Comparison of ENCODE assay signal across 8 mouse cellular contexts in the genomic region with DNA sequence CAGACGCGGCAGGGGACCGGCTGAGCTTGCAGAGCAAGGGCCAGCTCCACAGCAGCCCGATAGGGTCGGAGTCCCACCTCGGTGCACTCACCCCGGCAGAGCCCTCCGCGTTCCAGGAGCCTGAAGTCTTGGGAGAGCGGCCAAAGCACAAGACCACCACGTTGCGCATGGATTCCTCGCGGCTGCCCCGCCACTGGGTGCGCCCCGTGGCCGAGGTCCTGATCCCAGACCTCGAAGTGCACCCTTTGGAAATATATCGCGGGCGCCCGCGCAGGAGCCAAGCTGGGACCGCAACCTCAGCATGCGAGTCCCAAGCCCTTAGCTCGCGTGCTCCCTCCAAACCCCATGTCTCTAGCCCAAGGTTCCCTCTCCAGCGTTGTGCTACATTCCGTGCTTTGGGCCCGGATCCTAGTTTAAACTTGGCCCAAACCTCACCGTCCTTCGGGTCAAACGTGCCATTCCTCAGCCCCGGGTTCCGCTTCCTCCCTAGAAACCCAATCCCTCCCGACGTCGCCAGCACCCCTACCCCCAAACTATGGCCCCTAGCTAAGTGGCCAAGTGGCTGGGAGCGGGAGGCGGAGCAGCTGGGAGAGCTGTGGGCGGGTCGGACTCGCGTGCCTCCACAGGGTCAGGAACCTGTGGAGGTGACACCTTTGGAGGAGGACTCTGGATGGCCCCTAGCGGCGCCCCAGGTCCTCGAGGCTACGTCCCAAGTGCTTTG. TPM values are rescaled to one million over a fixed set of nuclear protein-coding genes. Genes with fewer than 3 reads are reported as not detected.
A peak's percentile ranks its signal among the peaks of the same experiment; 100 is the strongest.
DNase-seq lines count a peak whose midpoint lies in the region; ATAC-seq and TF ChIP-seq lines count a peak whose summit lies in the region.

No protein-coding gene starts in this region.

- TF ChIP-seq POLR2A in liver, adult 2 months (IDR thresholded peaks at IDR 0.05; ENCODE audit: extremely low read depth, insufficient read depth, low read length) = 0 out of 2 replicates have a peak, but pooled peaks have one; percentile 52
- no peak for TF ChIP-seq POLR2A in myocyte (IDR thresholded peaks at IDR 0.05; ENCODE audit: insufficient read length, low read depth)

- DNase-seq in retina, postnatal 1 day = peak; percentile 38
- no peak for DNase-seq in retina, embryonic 14.5 days (ENCODE audit: low spot score)
- no peak for DNase-seq in hindbrain, embryonic 14.5 days (ENCODE audit: low spot score)
- DNase-seq in liver, adult 2 months (ENCODE audit: extremely low read depth, low read depth, low spot score) = peak; percentile 72
- DNase-seq in frontal cortex, postnatal 25 days (ENCODE audit: low spot score in 2 of 2) = no peak
- no peak for DNase-seq in right cerebral cortex, postnatal 10 days (ENCODE audit: low spot score in 2 of 2)

- peak overlapping the region; percentile 39 for H3K4me3 ChIP-seq in embryonic facial prominence, embryonic 15.5 days (replicated peaks)
- peak overlapping the region; percentile 18 for H3K4me3 ChIP-seq in hindbrain, embryonic 14.5 days (replicated peaks; ENCODE audit: low read length)
- peak overlapping the region; percentile 44 for H3K4me3 ChIP-seq in liver, adult 2 months (ENCODE audit: insufficient read depth, low read depth, low read length)
- H3K4me3 ChIP-seq in myocyte = no peak overlapping the region

- H3K4me1 ChIP-seq in embryonic facial prominence, embryonic 15.5 days = peaks cover 26% of the 10 kb centered on the region
- H3K4me1 ChIP-seq in hindbrain, embryonic 14.5 days (replicated peaks; ENCODE audit: control insufficient read depth, insufficient read depth, low read length) = peaks cover 25% of the 10 kb centered on the region
- peaks cover 5% of the 10 kb centered on the region; the same call in 1 of the 2 replicates for H3K4me1 ChIP-seq in liver, adult 2 months (ENCODE audit: control insufficient read depth, insufficient read depth, low read length)

- H3ac ChIP-seq in myocyte (ENCODE audit: control insufficient read depth, insufficient read length) = no peak overlapping the region

- H3K9ac ChIP-seq in embryonic facial prominence, embryonic 15.5 days = peak overlapping the region; percentile 26
- H3K9ac ChIP-seq in hindbrain, embryonic 14.5 days = peak overlapping the region; percentile 12; the same call in 1 of the 2 replicates
- peak overlapping the region; percentile 84 for H3K9ac ChIP-seq in liver, adult 2 months (ENCODE audit: low read depth, low read length)

- no peaks in the 10 kb centered on the region for H3K9me3 ChIP-seq in embryonic facial prominence, embryonic 15.5 days (replicated peaks)
- no peaks in the 10 kb centered on the region for H3K9me3 ChIP-seq in hindbrain, embryonic 14.5 days (ENCODE audit: control insufficient read depth, low read length)

- WGBS in embryonic facial prominence, embryonic 15.5 days = under 1% methylated on average over 49 of the region's 49 CpGs
- WGBS in hindbrain, embryonic 14.5 days = under 1% methylated on average over 49 of the region's 49 CpGs
- 1% methylated on average over 49 of the region's 49 CpGs for WGBS in liver, adult 2 months

- peak; percentile 20; the same call in 1 of the 2 replicates for TF ChIP-seq CTCF in liver, adult 2 months (IDR thresholded peaks at IDR 0.05; ENCODE audit: low read depth, low read length)

- H3K4me2 ChIP-seq in embryonic facial prominence, embryonic 15.5 days (replicated peaks) = peak overlapping the region; percentile 78
- H3K4me2 ChIP-seq in hindbrain, embryonic 14.5 days (replicated peaks) = peak overlapping the region; percentile 39
- peak overlapping the region; percentile 31 for H3K4me2 ChIP-seq in myocyte (ENCODE audit: low read depth)

- no peaks in the 10 kb centered on the region for H3K36me3 ChIP-seq in embryonic facial prominence, embryonic 15.5 days
- H3K36me3 ChIP-seq in hindbrain, embryonic 14.5 days (replicated peaks; ENCODE audit: control insufficient read depth, insufficient read depth) = no peaks in the 10 kb centered on the region
- H3K36me3 ChIP-seq in liver, adult 2 months (ENCODE audit: control insufficient read depth, insufficient read depth, low read length) = no peaks in the 10 kb centered on the region
- H3K36me3 ChIP-seq in myocyte (ENCODE audit: control insufficient read depth, insufficient read depth) = no peaks in the 10 kb centered on the region

- no peak for ATAC-seq in embryonic facial prominence, embryonic 15.5 days (ENCODE audit: insufficient number of reproducible peaks, low FRiP score, low TSS enrichment, low read depth)
- ATAC-seq in hindbrain, embryonic 14.5 days (ENCODE audit: low FRiP score) = no peak

- no peak overlapping the region for H3K27ac ChIP-seq in embryonic facial prominence, embryonic 15.5 days (replicated peaks)
- H3K27ac ChIP-seq in hindbrain, embryonic 14.5 days = no peak overlapping the region
- H3K27ac ChIP-seq in liver, adult 2 months (replicated peaks; ENCODE audit: insufficient read depth, low read depth, low read length) = peak overlapping the region; percentile 68

- peaks cover 6% of the 10 kb centered on the region; the same call in 1 of the 2 replicates for H3K79me2 ChIP-seq in liver, adult 2 months (ENCODE audit: control insufficient read depth, insufficient read depth, low read length)
- peaks cover 12% of the 10 kb centered on the region for H3K79me2 ChIP-seq in myocyte (ENCODE audit: control insufficient read depth, insufficient read depth)

- H3K27me3 ChIP-seq in embryonic facial prominence, embryonic 15.5 days = peaks cover 31% of the 10 kb centered on the region
- peaks cover 29% of the 10 kb centered on the region for H3K27me3 ChIP-seq in hindbrain, embryonic 14.5 days (ENCODE audit: control insufficient read depth, insufficient read depth, low read length)
- H3K27me3 ChIP-seq in liver, adult 2 months (ENCODE audit: control insufficient read depth, insufficient read depth, low read length) = no peaks in the 10 kb centered on the region
- peaks cover 12% of the 10 kb centered on the region for H3K27me3 ChIP-seq in myocyte (ENCODE audit: control insufficient read depth, insufficient read depth, insufficient read length)

TF ChIP-seq in myocyte, 11 proteins besides CTCF, POLR2A, EP300 and RAD21:
- TF ChIP-seq MYOG (IDR thresholded peaks at IDR 0.05; ENCODE audit: control insufficient read depth in 1 of 3, insufficient read depth in 1 of 3, insufficient read length in 2 of 3, low read depth in 2 of 3) (no peak), USF1 (IDR thresholded peaks at IDR 0.05; ENCODE audit: low read depth) (no peak), CEBPB (IDR thresholded peaks at IDR 0.05; ENCODE audit: insufficient read depth, poor library complexity, severe bottlenecking) (no peak), POLR2AphosphoS2 (IDR thresholded peaks at IDR 0.05; ENCODE audit: insufficient read length, low read depth) (no peak), SRF (IDR thresholded peaks at IDR 0.05; ENCODE audit: control insufficient read depth, insufficient read length, low read depth) (no peak)
TF ChIP-seq in myocyte: peak in this region for 0.

RNA-seq across cellular contexts. Expression of a gene that starts 3.6 kb away (rescaled TPM):
- 98.7 and 103 TPM in 2 replicates for polyA plus RNA-seq in embryonic facial prominence, embryonic 15.5 days (2015; fragmentation: Nextera tagmentation; extraction: Ambion mirVana)
- polyA plus RNA-seq in hindbrain, embryonic 14.5 days (2014; fragmentation: Nextera tagmentation; extraction: Ambion mirVana) = 147 and 155 TPM in 2 replicates
- 13.5 and 17.1 TPM in 2 replicates for total RNA-seq in liver, adult 2 months (2014; rRNA removed)
- polyA plus RNA-seq in liver, adult 2 months (2012; rRNA removed) = 27.4 and 36.0 TPM in 2 replicates
- polyA plus RNA-seq in myocyte (2012; fragmentation: generic; extraction: Trizol) = 106 TPM

RNA-seq across cellular contexts. Expression of a gene that starts 5.9 kb away (rescaled TPM):
- polyA plus RNA-seq in embryonic facial prominence, embryonic 15.5 days (2015; fragmentation: Nextera tagmentation; extraction: Ambion mirVana) = 10.3 and 17.2 TPM in 2 replicates
- polyA plus RNA-seq in hindbrain, embryonic 14.5 days (2014; fragmentation: Nextera tagmentation; extraction: Ambion mirVana) = 7.1 and 7.5 TPM in 2 replicates
- total RNA-seq in liver, adult 2 months (2014; rRNA removed) = 0.09 and 0.13 TPM in 2 replicates
- polyA plus RNA-seq in liver, adult 2 months (2012; rRNA removed) = 0.22 and 0.29 TPM in 2 replicates
- 1.9 TPM for polyA plus RNA-seq in myocyte (2012; fragmentation: generic; extraction: Trizol)

RNA-seq across cellular contexts. Expression of a gene that starts 5.9 kb away (rescaled TPM):
- polyA plus RNA-seq in embryonic facial prominence, embryonic 15.5 days (2015; fragmentation: Nextera tagmentation; extraction: Ambion mirVana) = 7.9 and 12.0 TPM in 2 replicates
- 17.8 and 18.0 TPM in 2 replicates for polyA plus RNA-seq in hindbrain, embryonic 14.5 days (2014; fragmentation: Nextera tagmentation; extraction: Ambion mirVana)
- total RNA-seq in liver, adult 2 months (2014; rRNA removed) = 0.13 and 0.28 TPM in 2 replicates
- polyA plus RNA-seq in liver, adult 2 months (2012; rRNA removed) = 1.7 and 2.4 TPM in 2 replicates
- polyA plus RNA-seq in myocyte (2012; fragmentation: generic; extraction: Trizol) = 12.3 TPM

RNA-seq across cellular contexts. Expression of a gene that starts 26.8 kb away (rescaled TPM):
- 62.8 and 63.2 TPM in 2 replicates for polyA plus RNA-seq in embryonic facial prominence, embryonic 15.5 days (2015; fragmentation: Nextera tagmentation; extraction: Ambion mirVana)
- 8.9 and 9.8 TPM in 2 replicates for polyA plus RNA-seq in hindbrain, embryonic 14.5 days (2014; fragmentation: Nextera tagmentation; extraction: Ambion mirVana)
- 4.7 and 6.9 TPM in 2 replicates for total RNA-seq in liver, adult 2 months (2014; rRNA removed)
- polyA plus RNA-seq in liver, adult 2 months (2012; rRNA removed) = 12.2 and 17.4 TPM in 2 replicates
- 29.7 TPM for polyA plus RNA-seq in myocyte (2012; fragmentation: generic; extraction: Trizol)

RNA-seq across cellular contexts. Expression of a gene that starts 36.9 kb away (rescaled TPM):
- 18.2 and 18.5 TPM in 2 replicates for polyA plus RNA-seq in embryonic facial prominence, embryonic 15.5 days (2015; fragmentation: Nextera tagmentation; extraction: Ambion mirVana)
- polyA plus RNA-seq in hindbrain, embryonic 14.5 days (2014; fragmentation: Nextera tagmentation; extraction: Ambion mirVana) = 15.4 and 15.8 TPM in 2 replicates
- total RNA-seq in liver, adult 2 months (2014; rRNA removed) = 9.5 and 10.3 TPM in 2 replicates
- polyA plus RNA-seq in liver, adult 2 months (2012; rRNA removed) = 23.8 and 26.5 TPM in 2 replicates
- polyA plus RNA-seq in myocyte (2012; fragmentation: generic; extraction: Trizol) = 38.3 TPM

Comparison
In these comparisons a context has a peak if more than half of its experiments do, and no peak if none do; other contexts are left out.
1. DNase-seq: peak in retina, postnatal 1 day (single experiment) and liver, adult 2 months (single experiment); none in retina, embryonic 14.5 days (single experiment), hindbrain, embryonic 14.5 days (single experiment), frontal cortex, postnatal 25 days (0 of 2) and right cerebral cortex, postnatal 10 days (0 of 2).
2. H3K9ac ChIP-seq: peak in every context shown above with its lines; median percentile 84 in liver, adult 2 months; 26 in embryonic facial prominence, embryonic 15.5 days; 12 in hindbrain, embryonic 14.5 days.
3. Peak in every context shown above with its lines, with median percentiles within 50 percentile points of each other: H3K4me2 ChIP-seq.